20 mouse cellular contexts compared by ENCODE assay signal in the genomic region with DNA sequence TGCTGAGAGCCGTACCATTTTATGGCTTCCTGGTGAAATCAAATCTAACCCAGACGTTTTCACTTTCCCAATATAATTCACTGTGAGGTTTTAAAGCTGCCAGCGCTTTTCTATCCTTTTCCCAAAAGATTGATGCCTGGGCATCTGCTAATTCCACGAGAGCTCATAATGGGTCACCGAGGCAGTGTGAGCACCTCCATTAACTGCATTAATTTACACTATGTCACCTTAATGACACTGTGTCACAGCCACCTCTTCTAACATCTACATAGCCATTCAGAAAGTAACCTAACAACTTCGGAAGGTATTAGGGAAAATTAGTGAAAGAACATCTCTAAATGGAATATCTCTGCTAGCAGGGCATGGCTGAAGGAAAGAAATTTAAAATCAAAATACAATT.
DNase-seq lines count a peak whose midpoint lies in the region; ATAC-seq and TF ChIP-seq lines count a peak whose summit lies in the region.
"Had no signal": no experiment of that assay in that cellular context is flagged by ENCODE, and none has a peak within 500 bp of the region (broad histone marks: within the 10 kb centered on the region; RNA-seq: fewer than 3 reads in every experiment).

No protein-coding gene starts in this region.

- no peaks in the 10 kb centered on the region; the same call in 1 of the 2 replicates for H3K36me3 ChIP-seq in hindbrain, embryonic 14.5 days (replicated peaks; ENCODE audit: control insufficient read depth, insufficient read depth)
- H3K36me3 ChIP-seq in neural tube, embryonic 12.5 days = no peaks in the 10 kb centered on the region
- H3K36me3 ChIP-seq: limb, embryonic 12.5 days; lung, embryonic 15.5 days had no signal

- WGBS in hindbrain, embryonic 14.5 days = 36% methylated on average over 6 of the region's 6 CpGs
- 29% methylated on average over 6 of the region's 6 CpGs for whole genome bisulfite sequencing in neural tube, embryonic 12.5 days

- no peaks in the 10 kb centered on the region for H3K27me3 ChIP-seq in hindbrain, embryonic 14.5 days (ENCODE audit: control insufficient read depth, insufficient read depth, low read length)
- no peaks in the 10 kb centered on the region for H3K27me3 ChIP-seq in neural tube, embryonic 12.5 days (replicated peaks)
- H3K27me3 ChIP-seq: limb, embryonic 12.5 days; lung, embryonic 15.5 days had no signal

- peak overlapping the region; percentile 24; the same call in 1 of the 2 replicates for H3K27ac ChIP-seq in left cerebral cortex, adult 2 months
- peak overlapping the region; percentile 86 for H3K27ac ChIP-seq in hindbrain, embryonic 14.5 days
- H3K27ac ChIP-seq in neural tube, embryonic 12.5 days = no peak overlapping the region
- H3K27ac ChIP-seq: kidney, postnatal 0 days; liver, embryonic 14.5 days; lung, embryonic 15.5 days; macrophage; stomach, postnatal 0 days had no signal

- intact Hi-C loops in left cerebral cortex, adult 2 months (cut with DNase I) = no loop called here

- no peak for ATAC-seq in hindbrain, embryonic 14.5 days (ENCODE audit: low FRiP score)
- peak; percentile 71; the same call in 1 of the 2 replicates for ATAC-seq in neural tube, embryonic 12.5 days (ENCODE audit: low FRiP score, low read depth)

- no peak overlapping the region for H3K4me2 ChIP-seq in hindbrain, embryonic 14.5 days (replicated peaks)
- no peak overlapping the region for H3K4me2 ChIP-seq in neural tube, embryonic 12.5 days (replicated peaks)
- H3K4me2 ChIP-seq: limb, embryonic 12.5 days; lung, embryonic 15.5 days had no signal

- peak; percentile 22 for DNase-seq in embryo, embryonic 10.5 days (ENCODE audit: low spot score)
- DNase-seq in embryo, embryonic 10 days (ENCODE audit: low spot score) = no peak
- DNase-seq in left cerebral cortex, adult 2 months (ENCODE audit: extremely low spot score in 1 of 2, low spot score in 2 of 2) = no peak
- DNase-seq in left cerebral cortex, adult 18-20 months (ENCODE audit: low spot score in 2 of 2) = no peak
- DNase-seq in hindbrain, embryonic 14.5 days (ENCODE audit: low spot score) = no peak
- DNase-seq in frontal cortex, postnatal 10 days (ENCODE audit: low spot score in 2 of 2) = no peak
- DNase-seq in gastrocnemius, postnatal 4 days (ENCODE audit: low spot score in 2 of 2) = no peak
- DNase-seq: adrenal gland, adult 8-10 months; gastrocnemius, postnatal 36 days; heart, postnatal 10 days; kidney, adult 18-20 months; right cerebral cortex, postnatal 4 days had no signal

- no peak overlapping the region for H3K4me3 ChIP-seq in left cerebral cortex, adult 2 months
- no peak overlapping the region for H3K4me3 ChIP-seq in hindbrain, embryonic 14.5 days (replicated peaks; ENCODE audit: low read length)
- H3K4me3 ChIP-seq in neural tube, embryonic 12.5 days = no peak overlapping the region
- H3K4me3 ChIP-seq: erythroblast, embryonic 14.5 days; limb, embryonic 12.5 days; lung, embryonic 15.5 days had no signal

- no peak overlapping the region for H3K9ac ChIP-seq in hindbrain, embryonic 14.5 days
- no peak overlapping the region for H3K9ac ChIP-seq in neural tube, embryonic 12.5 days
- H3K9ac ChIP-seq: limb, embryonic 12.5 days; liver, embryonic 14.5 days; lung, embryonic 15.5 days had no signal

- H3K9me3 ChIP-seq in hindbrain, embryonic 14.5 days (ENCODE audit: control insufficient read depth, low read length) = no peaks in the 10 kb centered on the region
- H3K9me3 ChIP-seq in neural tube, embryonic 12.5 days = no peaks in the 10 kb centered on the region
- H3K9me3 ChIP-seq: limb, embryonic 12.5 days; lung, embryonic 15.5 days had no signal

- no peak for TF ChIP-seq CTCF in left cerebral cortex, adult 2 months (IDR thresholded peaks at IDR 0.05)

- peaks cover 22% of the 10 kb centered on the region for H3K4me1 ChIP-seq in hindbrain, embryonic 14.5 days (replicated peaks; ENCODE audit: control insufficient read depth, insufficient read depth, low read length)
- peaks cover 25% of the 10 kb centered on the region for H3K4me1 ChIP-seq in neural tube, embryonic 12.5 days
- H3K4me1 ChIP-seq: lung, embryonic 15.5 days had no signal
